Mouse (Mus musculus) myocyte (in vitro differentiated cells): ENCODE data around the gene Mfsd6l. TPM values are rescaled to one million over a fixed set of nuclear protein-coding genes. Genes with fewer than 3 reads are reported as not detected.

Source experiments
- H3K27me3 ChIP-seq: one replicate; pipeline ENCODE4 v1.6.1; 2011; ENCODE audit not compliant: control insufficient read depth, insufficient read depth, insufficient read length
- H3K36me3 ChIP-seq: one replicate; pipeline ENCODE4 v1.6.1; 2011; ENCODE audit not compliant: control insufficient read depth, insufficient read depth
- H3K4me2 ChIP-seq: one replicate; pipeline ENCODE4 v1.6.1; 2011; ENCODE audit warnings: low read depth, control low read depth
- H3K4me3 ChIP-seq: one replicate; pipeline ENCODE4 v1.5.1; 2011; ENCODE audit warnings: mild to moderate bottlenecking, control low read depth, moderate library complexity
- H3K79me2 ChIP-seq: one replicate; pipeline ENCODE4 v1.6.1; 2011; ENCODE audit not compliant: control insufficient read depth, insufficient read depth
- H3ac ChIP-seq: one replicate; pipeline ENCODE4 v1.6.1; 2011; ENCODE audit not compliant: control insufficient read depth, insufficient read length
- CEBPB ChIP-seq: IDR thresholded peaks from 2 replicates; pipeline ENCODE4 v1.6.1; 2011; ENCODE audit warnings: mild to moderate bottlenecking, moderate library complexity; ENCODE audit not compliant: poor library complexity, insufficient read depth, severe bottlenecking
- E2F4 ChIP-seq: IDR thresholded peaks from one replicate; pipeline ENCODE4 v1.6.1; 2011; ENCODE audit warnings: mild to moderate bottlenecking, control low read depth, moderate library complexity; ENCODE audit not compliant: insufficient read depth
- MAX ChIP-seq: IDR thresholded peaks from one replicate; pipeline ENCODE4 v1.6.1; 2011; ENCODE audit warnings: low read depth, mild to moderate bottlenecking, control low read depth
- MYOD1 ChIP-seq, 3 experiments: IDR thresholded peaks; one replicate each; pipeline ENCODE4 v1.6.1; 2011; ENCODE audit warnings: control low read depth in 2 of 3, low read depth in 2 of 3, mild to moderate bottlenecking in 2 of 3, moderate library complexity in 1 of 3; ENCODE audit not compliant: insufficient read length in 2 of 3, control insufficient read depth in 1 of 3
- MYOG ChIP-seq, 3 experiments: IDR thresholded peaks; one replicate each; pipeline ENCODE4 v1.6.1; 2011; ENCODE audit warnings: control low read depth in 2 of 3, low read depth in 2 of 3, mild to moderate bottlenecking in 2 of 3; ENCODE audit not compliant: insufficient read length in 2 of 3, control insufficient read depth in 1 of 3, insufficient read depth in 1 of 3
- POLR2A ChIP-seq: IDR thresholded peaks from one replicate; pipeline ENCODE4 v1.6.1; 2011; ENCODE audit warnings: low read depth, mild to moderate bottlenecking, control low read depth, moderate library complexity; ENCODE audit not compliant: insufficient read length
- POLR2AphosphoS2 ChIP-seq: IDR thresholded peaks from one replicate; pipeline ENCODE4 v1.6.1; 2011; ENCODE audit warnings: low read depth, control low read depth; ENCODE audit not compliant: insufficient read length
- REST ChIP-seq: IDR thresholded peaks from one replicate; pipeline ENCODE4 v1.6.1; 2011; ENCODE audit warnings: mild to moderate bottlenecking, control low read depth, moderate library complexity; ENCODE audit not compliant: insufficient read depth, insufficient read length
- SRF ChIP-seq: IDR thresholded peaks from one replicate; pipeline ENCODE4 v1.6.1; 2011; ENCODE audit warnings: low read depth; ENCODE audit not compliant: control insufficient read depth, insufficient read length
- TCF12 ChIP-seq: IDR thresholded peaks from one replicate; pipeline ENCODE4 v1.6.1; 2011; ENCODE audit warnings: mild to moderate bottlenecking, control low read depth; ENCODE audit not compliant: poor library complexity, insufficient read depth, severe bottlenecking
- TCF3 ChIP-seq: IDR thresholded peaks from one replicate; pipeline ENCODE4 v1.6.1; 2011; ENCODE audit warnings: low read depth, control low read depth; ENCODE audit not compliant: insufficient read length
- USF1 ChIP-seq: IDR thresholded peaks from one replicate; pipeline ENCODE4 v1.6.1; 2011; ENCODE audit warnings: low read depth, mild to moderate bottlenecking, control low read depth, moderate library complexity
- polyA plus RNA-seq: library from polyadenylated mRNA; unstranded; fragments of >200 nt; fragmentation: generic; extraction: Trizol; gene quantifications from one replicate; pipeline ENCODE4 v1.2.1, GENCODE M21; 2012; ENCODE audit warnings: missing spikeins

Gene Mfsd6l
- polyA plus RNA-seq, 1 experiment, result not detected

GRCm38 (mm10) chr11:68566447-68567059 lies 10.6 kb downstream of the Mfsd6l start:
- H3K4me3 ChIP-seq, result no peak overlapping the region
- no peak for TF ChIP-seq CEBPB
- no peak for TF ChIP-seq REST
- no peak for TF ChIP-seq POLR2A
- no peak for TF ChIP-seq E2F4
- no peak for TF ChIP-seq TCF12
- no peak for TF ChIP-seq POLR2AphosphoS2
- TF ChIP-seq MYOD1 (IDR thresholded peaks at IDR 0.05; ENCODE audit: control insufficient read depth in 1 of 3, insufficient read length in 2 of 3, low read depth in 2 of 3), result no peak
- TF ChIP-seq SRF, result no peak
- no peak for TF ChIP-seq MAX
- TF ChIP-seq MYOG (IDR thresholded peaks at IDR 0.05; ENCODE audit: control insufficient read depth in 1 of 3, insufficient read depth in 1 of 3, insufficient read length in 2 of 3, low read depth in 2 of 3), result no peak
- no peak for TF ChIP-seq TCF3
- TF ChIP-seq USF1, result no peak

DNA sequence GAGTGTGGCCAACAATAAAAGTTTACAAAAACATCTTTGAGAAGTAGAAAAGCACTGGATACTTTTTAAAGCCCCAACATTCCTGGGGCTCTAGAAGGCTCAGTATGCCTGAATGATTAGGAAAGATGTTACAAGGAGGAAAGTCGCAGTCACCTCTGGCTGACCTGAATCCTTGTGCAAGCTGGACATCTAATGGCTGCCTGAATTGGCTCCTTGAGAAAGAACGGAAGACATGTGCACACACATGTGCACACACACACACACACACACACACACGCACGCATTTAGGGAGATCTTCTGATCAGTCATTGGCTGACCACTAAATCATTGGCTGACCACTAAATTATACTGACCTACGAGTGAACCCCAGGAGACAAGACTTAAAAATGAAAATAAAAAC lies 14.9 kb downstream of the Mfsd6l start:
- H3K36me3 ChIP-seq, result no peaks in the 10 kb centered on the region
- H3K4me2 ChIP-seq, result no peak overlapping the region
- no peak overlapping the region for H3ac ChIP-seq
- H3K27me3 ChIP-seq, result peaks cover 4% of the 10 kb centered on the region
- no peaks in the 10 kb centered on the region for H3K79me2 ChIP-seq
- TF ChIP-seq SRF, result no peak
- TF ChIP-seq CEBPB, result no peak
- no peak for TF ChIP-seq E2F4
- no peak for TF ChIP-seq USF1
- TF ChIP-seq TCF12, result no peak
- TF ChIP-seq TCF3, result no peak
- TF ChIP-seq MYOG (IDR thresholded peaks at IDR 0.05; ENCODE audit: control insufficient read depth in 1 of 3, insufficient read depth in 1 of 3, insufficient read length in 2 of 3, low read depth in 2 of 3), result no peak
- TF ChIP-seq REST, result no peak
- no peak for TF ChIP-seq POLR2A
- no peak for TF ChIP-seq POLR2AphosphoS2
- no peak for TF ChIP-seq MAX
- TF ChIP-seq MYOD1 (IDR thresholded peaks at IDR 0.05; ENCODE audit: control insufficient read depth in 1 of 3, insufficient read length in 2 of 3, low read depth in 2 of 3), result no peak
- no peak overlapping the region for H3K4me3 ChIP-seq

More at GRCm38 (mm10) chr11:68566447-68567059, 10.6 kb downstream of the Mfsd6l start:
- H3K79me2 ChIP-seq, result no peaks in the 10 kb centered on the region
- H3ac ChIP-seq, result no peak overlapping the region
- peak overlapping the region; percentile 51 for H3K4me2 ChIP-seq
- peaks cover 38% of the 10 kb centered on the region for H3K27me3 ChIP-seq
- H3K36me3 ChIP-seq, result no peaks in the 10 kb centered on the region

- H3K4me2 ChIP-seq, result no peak overlapping the region
- no peak overlapping the region for H3ac ChIP-seq
- H3K4me3 ChIP-seq, result no peak overlapping the region
- TF ChIP-seq REST, result no peak
- TF ChIP-seq TCF3, result no peak
- peaks cover 27% of the 10 kb centered on the region for H3K27me3 ChIP-seq
- no peaks in the 10 kb centered on the region for H3K36me3 ChIP-seq
- H3K79me2 ChIP-seq, result no peaks in the 10 kb centered on the region
Measured at GRCm38 (mm10) chr11:68577076-68577475, 21.1 kb downstream of the Mfsd6l start.

DNA sequence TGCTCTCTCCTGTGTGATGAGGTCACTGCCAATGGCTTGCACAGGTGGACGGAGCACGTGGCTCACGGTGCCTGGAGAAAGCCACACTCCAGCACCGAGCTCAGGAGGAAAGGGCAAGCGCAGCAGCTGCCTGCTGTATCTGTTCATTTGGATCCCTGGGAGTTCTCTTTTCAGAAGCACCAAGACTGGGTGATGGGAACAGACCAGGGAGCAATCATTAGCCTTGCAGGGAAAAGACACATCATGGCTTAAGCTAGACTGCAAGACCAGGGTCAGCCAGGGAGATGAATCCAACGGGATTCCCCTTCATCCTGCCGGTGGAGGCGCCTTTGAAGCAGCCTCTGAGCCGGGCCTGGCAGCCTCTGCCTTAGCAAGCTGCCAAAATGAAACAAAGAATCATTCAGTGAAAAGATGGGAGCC lies 23.5 kb downstream of the Mfsd6l start:
- TF ChIP-seq SRF, result no peak
- TF ChIP-seq TCF3, result no peak
- no peak for TF ChIP-seq REST
- TF ChIP-seq TCF12, result no peak
- TF ChIP-seq MYOD1 (IDR thresholded peaks at IDR 0.05; ENCODE audit: control insufficient read depth in 1 of 3, insufficient read length in 2 of 3, low read depth in 2 of 3), result peak in 1 of 3 experiments; percentile 22
- no peak for TF ChIP-seq USF1
- TF ChIP-seq MYOG (IDR thresholded peaks at IDR 0.05; ENCODE audit: control insufficient read depth in 1 of 3, insufficient read depth in 1 of 3, insufficient read length in 2 of 3, low read depth in 2 of 3), result no peak
- TF ChIP-seq E2F4, result no peak

GRCm38 (mm10) chr11:68580566-68580965 lies 24.6 kb downstream of the Mfsd6l start:
- H3K36me3 ChIP-seq, result no peaks in the 10 kb centered on the region
- TF ChIP-seq POLR2A, result no peak
- no peak for TF ChIP-seq CEBPB
- TF ChIP-seq TCF3, result no peak
- TF ChIP-seq E2F4, result no peak
- no peak for TF ChIP-seq MAX
- TF ChIP-seq TCF12, result no peak
- no peak for TF ChIP-seq MYOD1 (IDR thresholded peaks at IDR 0.05; ENCODE audit: control insufficient read depth in 1 of 3, insufficient read length in 2 of 3, low read depth in 2 of 3)
- TF ChIP-seq SRF, result no peak
- no peak for TF ChIP-seq MYOG (IDR thresholded peaks at IDR 0.05; ENCODE audit: control insufficient read depth in 1 of 3, insufficient read depth in 1 of 3, insufficient read length in 2 of 3, low read depth in 2 of 3)
- TF ChIP-seq POLR2AphosphoS2, result no peak
- no peak for TF ChIP-seq USF1
- TF ChIP-seq REST, result no peak
- H3K4me2 ChIP-seq, result no peak overlapping the region
- no peak overlapping the region for H3K4me3 ChIP-seq
- H3ac ChIP-seq, result no peak overlapping the region
- H3K79me2 ChIP-seq, result no peaks in the 10 kb centered on the region
- peaks cover 30% of the 10 kb centered on the region for H3K27me3 ChIP-seq

More for the DNA sequence above, 23.5 kb downstream of the Mfsd6l start:
- H3ac ChIP-seq, result no peak overlapping the region
- no peak overlapping the region for H3K4me3 ChIP-seq
- no peaks in the 10 kb centered on the region for H3K79me2 ChIP-seq
- H3K36me3 ChIP-seq, result no peaks in the 10 kb centered on the region
- H3K4me2 ChIP-seq, result peak overlapping the region; percentile 60
- H3K27me3 ChIP-seq, result peaks cover 30% of the 10 kb centered on the region
